Mouse (Mus musculus) stomach, embryonic 14.5 days (tissue): Measurements from ENCODE around the gene Gm20388. TPM values are rescaled to one million over a fixed set of nuclear protein-coding genes. Genes with fewer than 3 reads are reported as not detected.
"Not testable (repeated sequence)": the region's sequence is repeated elsewhere in the genome, so short reads cannot be mapped to it uniquely, and the experiment has no call there.

Experiments
- ATAC-seq: fragments of 200-750 bp; cut with Nextera tagmentation; 2 replicates; pipeline ENCODE4 v1.8.0; 2017; ENCODE audit warnings: low read depth, moderate TSS enrichment; ENCODE audit not compliant: insufficient number of reproducible peaks, insufficient read depth, low FRiP score
- H3K27ac ChIP-seq: fragments of 300-500 bp; sonication (generic); 2 replicates; pipeline ENCODE4 v1.5.1; 2014; ENCODE audit warnings: mild to moderate bottlenecking, low read length, moderate library complexity, mixed read lengths
- H3K27me3 ChIP-seq: fragments of 300-500 bp; sonication (generic); 2 replicates; pipeline ENCODE4 v1.6.1; 2014; ENCODE audit warnings: low read length, control low read depth, mixed read lengths; ENCODE audit not compliant: control insufficient read depth, insufficient read depth
- H3K36me3 ChIP-seq: fragments of 300-500 bp; sonication (generic); 2 replicates; pipeline ENCODE4 v1.6.1; 2014; ENCODE audit warnings: mild to moderate bottlenecking, control low read depth, low read length, moderate library complexity, mixed read lengths; ENCODE audit not compliant: control insufficient read depth, insufficient read depth
- H3K4me1 ChIP-seq: fragments of 300-500 bp; sonication (generic); 2 replicates; pipeline ENCODE4 v1.6.1; 2014; ENCODE audit warnings: low read length, control low read depth, mixed read lengths; ENCODE audit not compliant: control insufficient read depth, insufficient read depth
- H3K4me2 ChIP-seq: fragments of 300-500 bp; sonication (generic); replicated peaks from 2 replicates; pipeline ENCODE4 v1.6.1; 2014; ENCODE audit warnings: low read depth, low read length, control low read depth
- H3K4me3 ChIP-seq: fragments of 300-500 bp; sonication (generic); 2 replicates; pipeline ENCODE4 v1.5.1; 2014; ENCODE audit warnings: low read depth, low read length, control low read depth
- H3K9ac ChIP-seq: fragments of 300-500 bp; sonication (generic); replicated peaks from 2 replicates; pipeline ENCODE4 v1.6.1; 2014; ENCODE audit warnings: low read depth, mild to moderate bottlenecking, control low read depth, low read length, moderate library complexity, mixed read lengths
- H3K9me3 ChIP-seq: fragments of 300-500 bp; sonication (generic); 2 replicates; pipeline ENCODE4 v1.6.1; 2016; ENCODE audit warnings: low read depth, low read length, control low read depth; ENCODE audit not compliant: control insufficient read depth
- WGBS: fragments of 180-500 bp; shearing (Covaris S2); extraction: QIAGEN DNeasy Blood & Tissue Kit; methylation state at CpG from one replicate; pipeline ENCODE4 v1.1.7; 2014; 5-methylcytosine and 5-hydroxymethylcytosine counted together
- polyA plus RNA-seq: library from polyadenylated mRNA; unstranded; fragments of >200 nt; fragmentation: Nextera tagmentation; extraction: Ambion mirVana; gene quantifications from 2 replicates; pipeline ENCODE4 v1.2.1, GENCODE M21; 2014

The Gm20388 gene
- polyA plus RNA-seq, 1 experiment from 2014 or later = 11.4 TPM

DNA sequence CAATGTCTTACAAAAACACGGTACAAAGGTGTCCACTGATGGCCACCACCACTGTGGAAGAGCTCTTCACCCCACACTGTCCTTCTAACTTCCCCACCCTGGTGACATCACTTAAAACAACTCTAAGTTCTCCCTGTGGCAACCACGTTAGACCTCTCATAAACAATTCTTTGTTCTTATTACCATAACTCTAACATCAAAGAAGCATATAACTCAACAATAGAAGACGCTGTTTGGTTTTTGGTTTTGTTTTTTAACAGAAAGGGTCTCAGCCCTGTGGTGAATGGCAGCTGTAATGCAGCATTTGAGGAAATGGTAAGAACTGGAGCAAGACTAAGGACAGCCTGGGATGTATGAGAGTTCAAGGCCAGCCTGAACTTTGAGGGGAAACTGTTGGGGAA, 3115.3 kb downstream of the Gm20388 start:
- no peak overlapping the region for H3K4me3 ChIP-seq
- H3K4me1 ChIP-seq = 0 out of 2 replicates have a peak, but pooled peaks cover 5% of the 10 kb centered on the region
- ATAC-seq = no peak
- no peak overlapping the region for H3K4me2 ChIP-seq
- no peaks in the 10 kb centered on the region for H3K36me3 ChIP-seq
- H3K9me3 ChIP-seq = no peaks in the 10 kb centered on the region
- no peak overlapping the region for H3K27ac ChIP-seq
- 77% methylated on average over 3 of the region's 3 CpGs for WGBS
- no peaks in the 10 kb centered on the region for H3K27me3 ChIP-seq
- H3K9ac ChIP-seq = no peak overlapping the region

DNA sequence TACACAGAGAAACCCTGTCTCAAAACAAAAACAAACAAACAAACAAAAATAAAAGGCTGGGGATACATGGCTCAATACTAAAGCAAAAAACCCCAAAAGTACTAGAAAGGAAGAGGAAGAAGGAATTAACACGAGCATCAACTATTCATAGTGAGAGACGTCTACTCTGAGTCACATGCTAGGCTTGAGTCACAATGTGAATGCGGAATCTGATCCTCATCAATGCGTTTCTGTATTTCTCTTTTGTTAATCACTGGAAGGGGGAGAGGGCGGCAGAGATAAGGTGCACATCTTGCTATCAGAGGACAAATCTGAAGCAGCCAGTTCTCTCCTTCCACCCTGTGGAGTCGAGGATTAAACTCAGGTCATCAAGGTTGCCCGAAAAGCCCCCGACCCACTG, 3117.1 kb downstream of the Gm20388 start:
- Histone ChIP-seq H3K36me3 (no peaks in the 10 kb centered on the region), H3K4me1 (no peaks in the 10 kb centered on the region), H3K9ac (no peak overlapping the region), H3K4me2 (no peak overlapping the region), H3K27me3 (no peaks in the 10 kb centered on the region), H3K9me3 (no peaks in the 10 kb centered on the region), H3K27ac (no peak overlapping the region), H3K4me3 (no peak overlapping the region)
- WGBS = 95% methylated on average over 8 of the region's 8 CpGs
- no peak for ATAC-seq

DNA sequence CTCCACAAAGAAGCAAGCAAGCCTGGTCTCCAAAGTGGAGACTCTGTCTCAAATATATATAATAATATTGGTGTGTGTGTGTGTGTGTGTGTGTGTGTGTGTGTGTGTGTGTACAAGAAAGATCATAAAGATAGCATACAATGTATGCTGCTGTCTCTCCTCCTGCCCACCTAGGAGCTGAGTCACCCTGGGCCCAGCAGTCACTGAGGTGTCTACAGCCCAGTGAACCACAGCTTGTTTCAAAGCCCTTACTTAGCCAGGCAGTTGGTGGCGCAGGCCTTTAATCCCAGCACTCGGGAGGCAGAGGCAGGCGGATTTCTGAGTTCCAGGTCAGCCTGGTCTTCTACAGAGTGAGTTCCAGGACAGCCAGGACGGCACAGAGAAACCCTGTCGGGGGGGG, 3119.4 kb downstream of the Gm20388 start:
- not testable (repeated sequence) for ATAC-seq, H3K36me3 ChIP-seq, H3K4me3 ChIP-seq, H3K4me1 ChIP-seq, H3K9me3 ChIP-seq, H3K27ac ChIP-seq, H3K27me3 ChIP-seq, H3K9ac ChIP-seq, H3K4me2 ChIP-seq
- WGBS = 73% methylated on average over 5 of the region's 5 CpGs

DNA sequence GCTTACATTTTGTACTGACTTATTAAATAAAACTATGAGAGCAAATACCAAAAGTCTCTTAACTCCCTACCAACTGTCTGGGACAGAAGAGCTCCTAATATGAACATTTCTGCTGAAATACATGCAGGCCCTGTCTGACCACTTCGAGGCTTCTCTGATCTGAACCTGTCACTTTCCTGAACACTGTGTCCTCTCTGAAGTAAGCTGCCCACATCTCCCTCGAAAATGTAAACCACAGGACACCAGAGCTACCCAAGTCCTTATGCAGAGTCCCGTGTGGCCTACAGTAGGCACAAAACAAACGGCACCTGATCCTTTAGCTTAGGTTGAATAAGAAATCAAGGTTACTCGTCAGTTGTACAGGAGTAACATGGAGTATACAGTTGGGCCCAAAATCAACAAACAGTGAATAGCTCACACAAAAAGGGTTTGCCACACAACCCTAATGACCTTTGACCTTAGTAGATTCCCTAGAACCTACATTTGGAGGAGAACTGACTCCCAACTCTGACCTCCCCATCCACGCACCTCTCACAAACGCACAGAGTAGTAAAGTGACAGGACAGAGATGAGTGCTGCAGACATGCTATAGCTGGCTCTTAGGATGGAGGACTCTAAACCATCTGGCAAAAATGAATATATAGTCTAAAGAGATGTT, 3120.8 kb downstream of the Gm20388 start:
- H3K36me3 ChIP-seq = no peaks in the 10 kb centered on the region
- ATAC-seq = no peak
- no peak overlapping the region for H3K4me2 ChIP-seq
- H3K9me3 ChIP-seq = no peaks in the 10 kb centered on the region
- 70% methylated on average over 7 of the region's 7 CpGs for WGBS
- H3K9ac ChIP-seq = no peak overlapping the region
- no peak overlapping the region for H3K27ac ChIP-seq
- H3K4me3 ChIP-seq = no peak overlapping the region
- 0 out of 2 replicates have a peak, but pooled peaks cover 2% of the 10 kb centered on the region for H3K4me1 ChIP-seq
- H3K27me3 ChIP-seq = no peaks in the 10 kb centered on the region

DNA sequence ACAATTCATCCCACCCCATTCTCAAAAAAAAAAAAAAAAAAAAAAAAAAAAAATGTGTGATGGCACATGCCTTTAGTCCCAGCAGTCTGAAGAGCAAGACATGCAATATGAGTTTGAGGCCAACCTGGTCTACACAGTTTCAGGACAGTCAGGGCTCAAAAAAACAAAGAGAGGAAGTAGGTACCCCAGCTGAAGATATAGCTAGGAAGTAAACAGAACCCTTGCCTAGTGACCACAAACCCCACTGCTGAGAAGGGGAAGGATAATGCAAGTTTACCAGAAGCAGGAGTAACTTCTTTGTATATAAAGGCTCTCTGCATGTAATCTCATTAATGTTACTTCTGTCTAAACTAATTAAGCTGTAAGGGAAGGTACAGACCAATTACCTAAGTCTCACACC, 3122.1 kb downstream of the Gm20388 start:
- Histone ChIP-seq H3K4me3 (no peak overlapping the region), H3K27me3 (no peaks in the 10 kb centered on the region), H3K36me3 (no peaks in the 10 kb centered on the region), H3K4me2 (no peak overlapping the region), H3K9me3 (no peaks in the 10 kb centered on the region), H3K4me1 (peaks cover 8% of the 10 kb centered on the region; the same call in 1 of the 2 replicates), H3K27ac (no peak overlapping the region), H3K9ac (no peak overlapping the region)
- ATAC-seq = no peak

DNA sequence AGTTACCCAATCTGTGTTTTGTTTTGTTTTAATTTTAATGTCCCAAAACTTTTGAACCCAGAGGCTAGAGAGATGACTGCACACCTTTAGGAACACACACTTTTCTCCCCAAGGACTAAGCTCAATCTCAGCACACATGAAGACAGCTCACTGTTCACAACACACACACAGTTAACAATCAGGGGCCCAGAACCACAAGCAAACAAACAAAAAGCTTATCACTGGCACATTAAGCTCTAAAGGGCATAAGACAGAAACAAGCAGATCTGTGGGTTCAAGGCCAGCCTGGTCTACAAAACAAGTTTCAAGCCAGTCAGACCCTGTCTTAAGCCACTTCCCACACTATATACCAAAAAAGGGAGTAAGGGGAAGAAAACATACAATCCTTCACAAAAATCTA, 3122.8 kb downstream of the Gm20388 start:
- Histone ChIP-seq H3K9me3 (no peaks in the 10 kb centered on the region), H3K27ac (no peak overlapping the region), H3K4me2 (no peak overlapping the region), H3K4me3 (no peak overlapping the region), H3K27me3 (no peaks in the 10 kb centered on the region), H3K9ac (no peak overlapping the region), H3K36me3 (no peaks in the 10 kb centered on the region), H3K4me1 (peaks cover 8% of the 10 kb centered on the region; the same call in 1 of the 2 replicates)
- ATAC-seq = no peak

DNA sequence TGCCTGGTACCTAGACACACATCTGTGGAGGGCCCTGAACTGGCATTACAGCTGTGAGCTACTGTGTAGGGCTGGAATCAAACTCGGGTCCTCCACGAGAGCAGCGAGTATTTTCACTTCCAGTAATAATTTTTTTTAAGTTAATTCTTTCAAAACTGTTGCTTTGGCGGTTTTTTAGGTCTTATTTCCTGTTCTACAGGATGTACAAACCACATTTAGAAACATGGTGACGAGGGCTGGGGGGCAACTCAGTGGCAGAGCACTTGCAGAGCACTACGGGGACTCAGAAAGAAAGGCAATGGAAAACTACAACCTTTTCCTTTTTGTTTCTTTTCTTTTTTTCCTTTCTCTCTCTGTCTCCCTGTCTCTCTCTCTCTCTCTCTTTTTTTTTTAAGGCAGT, 3123.5 kb downstream of the Gm20388 start:
- Histone ChIP-seq H3K9ac (no peak overlapping the region), H3K36me3 (no peaks in the 10 kb centered on the region), H3K9me3 (no peaks in the 10 kb centered on the region), H3K27ac (no peak overlapping the region), H3K4me2 (no peak overlapping the region), H3K27me3 (no peaks in the 10 kb centered on the region), H3K4me1 (peaks cover 8% of the 10 kb centered on the region; the same call in 1 of the 2 replicates), H3K4me3 (no peak overlapping the region)
- WGBS = 78% methylated on average over 6 of the region's 6 CpGs
- no peak for ATAC-seq

DNA sequence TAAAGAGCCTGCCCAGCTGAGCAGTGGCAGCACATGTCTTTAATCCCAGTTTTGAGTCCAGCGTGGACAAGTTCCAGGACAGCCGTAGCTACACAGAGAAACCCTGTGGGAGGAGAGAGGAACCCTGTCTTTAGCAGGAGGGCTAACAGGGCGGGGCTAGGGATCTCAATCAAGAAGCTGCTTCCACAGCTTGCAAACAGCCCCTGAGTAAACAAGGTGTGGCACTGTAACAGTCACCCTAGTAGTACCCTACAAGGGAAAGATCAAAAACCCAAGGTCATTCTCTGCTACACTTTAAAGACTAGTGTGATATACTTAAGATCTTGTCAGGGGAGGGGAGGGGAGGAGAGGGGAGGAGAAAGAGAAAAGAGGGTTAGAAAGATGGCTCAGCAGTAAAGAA, 3126.3 kb downstream of the Gm20388 start:
- no peak overlapping the region for H3K9ac ChIP-seq
- WGBS = 41% methylated on average over 3 of the region's 3 CpGs

DNA sequence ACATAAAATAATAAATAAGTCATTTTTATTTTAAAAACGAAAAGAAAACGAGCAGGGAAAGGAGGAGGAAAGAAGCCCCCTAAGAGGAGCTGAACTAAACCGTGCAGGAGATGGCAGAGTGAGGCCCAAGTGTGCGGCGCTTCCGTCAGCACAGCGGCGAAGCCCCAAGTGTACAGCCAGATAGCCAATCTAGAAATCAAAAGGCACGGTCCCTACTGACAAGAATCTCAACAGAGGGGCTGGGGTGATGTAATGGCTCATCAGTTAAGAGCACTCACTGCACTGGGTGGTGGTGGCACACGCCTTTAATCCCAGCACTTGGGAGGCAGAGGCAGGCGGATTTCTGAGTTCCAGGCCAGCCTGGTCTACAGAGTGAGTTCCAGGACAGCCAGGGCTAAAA, 3126.8 kb downstream of the Gm20388 start:
- Histone ChIP-seq H3K4me2 (no peak overlapping the region), H3K4me3 (no peak overlapping the region), H3K27ac (no peak overlapping the region), H3K4me1 (peaks cover 22% of the 10 kb centered on the region), H3K27me3 (no peaks in the 10 kb centered on the region), H3K36me3 (no peaks in the 10 kb centered on the region), H3K9me3 (no peaks in the 10 kb centered on the region), H3K9ac (no peak overlapping the region)
- ATAC-seq = no peak
- WGBS = 84% methylated on average over 11 of the region's 11 CpGs

More for the DNA sequence above, 3126.3 kb downstream of the Gm20388 start:
- Histone ChIP-seq H3K27ac (no peak overlapping the region), H3K4me3 (no peak overlapping the region), H3K4me2 (no peak overlapping the region), H3K36me3 (no peaks in the 10 kb centered on the region), H3K27me3 (no peaks in the 10 kb centered on the region), H3K4me1 (peaks cover 22% of the 10 kb centered on the region), H3K9me3 (no peaks in the 10 kb centered on the region)
- no peak for ATAC-seq
